Mouse (Mus musculus) neural tube, embryonic 15.5 days (tissue): ENCODE measurements at regions not wholly inside any gene's neighbourhood (a gene's known extent, or its start where the extent isn't known, plus 50 kb on each side); places are given as distances from the start of the nearest gene placed in this dataset.

Experiments used
- ATAC-seq: fragments of 200-750 bp; cut with Nextera tagmentation; 2 replicates; pipeline ENCODE4 v1.8.0; 2017; ENCODE audit warnings: mild to moderate bottlenecking, moderate TSS enrichment, moderate library complexity; ENCODE audit not compliant: low FRiP score
- H3K27ac ChIP-seq: fragments of 300-500 bp; sonication (generic); replicated peaks from 2 replicates; pipeline ENCODE4 v1.5.1; 2015; ENCODE audit warnings: mild to moderate bottlenecking, inconsistent platforms
- H3K27me3 ChIP-seq: fragments of 300-500 bp; sonication (generic); replicated peaks from 2 replicates; pipeline ENCODE4 v1.6.1; 2015; ENCODE audit warnings: inconsistent platforms
- H3K36me3 ChIP-seq: fragments of 300-500 bp; sonication (generic); 2 replicates; pipeline ENCODE4 v1.6.1; 2015; ENCODE audit warnings: inconsistent platforms
- H3K4me1 ChIP-seq: fragments of 300-500 bp; sonication (generic); 2 replicates; pipeline ENCODE4 v1.6.1; 2015; ENCODE audit warnings: inconsistent platforms
- H3K4me2 ChIP-seq: fragments of 300-500 bp; sonication (generic); 2 replicates; pipeline ENCODE4 v1.6.1; 2015; ENCODE audit warnings: inconsistent platforms, mild to moderate bottlenecking, moderate library complexity
- H3K4me3 ChIP-seq: fragments of 300-500 bp; sonication (generic); replicated peaks from 2 replicates; pipeline ENCODE4 v1.5.1; 2015; ENCODE audit warnings: mild to moderate bottlenecking, inconsistent platforms
- H3K9ac ChIP-seq: fragments of 300-500 bp; sonication (generic); replicated peaks from 2 replicates; pipeline ENCODE4 v1.6.1; 2015; ENCODE audit warnings: mild to moderate bottlenecking, inconsistent platforms
- H3K9me3 ChIP-seq: fragments of 300-500 bp; sonication (generic); replicated peaks from 2 replicates; pipeline ENCODE4 v1.6.1; 2016; ENCODE audit warnings: inconsistent platforms
- WGBS: fragments of 180-500 bp; shearing (Covaris S2); methylation state at CpG from one replicate; pipeline ENCODE4 v1.1.7; 2015; ENCODE audit warnings: mixed read lengths; 5-methylcytosine and 5-hydroxymethylcytosine counted together

DNA sequence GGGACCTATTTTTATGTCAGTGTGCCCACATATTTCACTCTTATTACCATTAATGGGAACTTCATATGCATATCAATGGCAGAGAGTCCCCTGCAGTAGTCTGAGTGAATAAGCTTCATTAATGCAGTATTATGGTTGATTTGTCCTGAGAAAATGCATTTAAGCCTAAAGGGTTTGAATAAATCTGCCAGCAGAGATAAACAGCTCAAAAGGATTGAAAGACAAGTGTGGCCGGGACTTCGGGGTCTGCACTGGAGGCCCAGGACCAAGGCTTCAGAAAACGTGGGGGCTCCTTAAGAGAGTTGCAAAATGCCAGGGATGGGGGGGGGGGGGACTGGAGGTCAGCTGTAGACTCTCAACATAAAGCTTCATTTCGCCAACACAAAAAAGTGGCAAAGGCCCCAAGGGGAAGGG lies 306.6 kb downstream of the Irs2 start:
- H3K36me3 ChIP-seq: no peaks in the 10 kb centered on the region
- ATAC-seq: no peak
- WGBS: 19% methylated on average over 4 of the region's 4 CpGs
- peaks cover 16% of the 10 kb centered on the region for H3K4me1 ChIP-seq
- H3K9me3 ChIP-seq: no peaks in the 10 kb centered on the region
- no peak overlapping the region for H3K4me3 ChIP-seq
- H3K27me3 ChIP-seq: no peaks in the 10 kb centered on the region
- H3K27ac ChIP-seq: no peak overlapping the region
- H3K4me2 ChIP-seq: no peak overlapping the region
- H3K9ac ChIP-seq: no peak overlapping the region

DNA sequence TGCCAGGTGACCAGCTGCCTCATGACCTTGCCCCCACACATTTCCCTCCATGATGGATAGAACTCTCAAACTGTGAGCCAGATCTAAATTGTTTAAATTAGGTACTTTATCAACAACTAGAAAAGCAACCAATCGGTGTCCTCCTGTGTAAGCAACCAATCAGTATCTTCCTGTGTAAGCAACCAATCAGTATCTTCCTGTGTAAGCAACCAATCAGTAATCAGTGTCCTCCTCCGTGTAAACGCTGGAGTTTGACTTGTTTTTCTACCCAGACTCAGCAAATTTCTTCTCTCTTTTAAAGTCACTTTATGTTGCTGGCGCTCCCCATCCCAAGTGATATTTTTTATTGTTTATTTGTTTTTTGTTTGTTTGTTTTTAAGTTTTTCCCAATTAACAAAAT lies 307.0 kb downstream of the Irs2 start:
- no peak for ATAC-seq
- Histone ChIP-seq H3K9ac (no peak overlapping the region), H3K9me3 (no peaks in the 10 kb centered on the region), H3K4me1 (peaks cover 15% of the 10 kb centered on the region), H3K27ac (no peak overlapping the region), H3K4me2 (no peak overlapping the region), H3K36me3 (no peaks in the 10 kb centered on the region), H3K4me3 (no peak overlapping the region), H3K27me3 (no peaks in the 10 kb centered on the region)
- 56% methylated on average over 4 of the region's 4 CpGs for WGBS

DNA sequence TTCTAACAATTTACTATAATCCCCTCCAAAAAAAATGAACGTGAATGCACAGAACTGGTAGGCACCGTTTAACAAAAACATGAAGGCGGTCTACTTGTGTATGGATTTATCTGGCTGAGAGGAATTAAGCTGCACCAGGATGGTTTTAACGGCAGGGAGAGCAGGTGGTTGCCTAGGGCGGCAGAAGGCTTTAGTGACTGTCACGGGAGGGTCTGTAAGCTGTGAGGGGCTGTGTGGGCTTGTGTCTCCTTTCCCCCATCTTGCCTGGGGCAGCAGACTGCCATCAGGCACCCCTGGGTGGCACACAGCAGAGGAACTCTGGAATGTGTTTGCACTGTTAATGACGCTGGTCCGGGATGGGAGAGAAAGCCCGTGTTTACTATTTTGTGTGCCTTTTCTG lies 308.6 kb downstream of the Irs2 start:
- H3K9ac ChIP-seq: no peak overlapping the region
- no peaks in the 10 kb centered on the region for H3K9me3 ChIP-seq
- H3K36me3 ChIP-seq: no peaks in the 10 kb centered on the region
- H3K4me1 ChIP-seq: peaks cover 9% of the 10 kb centered on the region
- no peak overlapping the region for H3K27ac ChIP-seq
- H3K27me3 ChIP-seq: no peaks in the 10 kb centered on the region
- WGBS: 33% methylated on average over 9 of the region's 9 CpGs
- no peak overlapping the region for H3K4me3 ChIP-seq
- no peak overlapping the region for H3K4me2 ChIP-seq
- ATAC-seq: no peak

DNA sequence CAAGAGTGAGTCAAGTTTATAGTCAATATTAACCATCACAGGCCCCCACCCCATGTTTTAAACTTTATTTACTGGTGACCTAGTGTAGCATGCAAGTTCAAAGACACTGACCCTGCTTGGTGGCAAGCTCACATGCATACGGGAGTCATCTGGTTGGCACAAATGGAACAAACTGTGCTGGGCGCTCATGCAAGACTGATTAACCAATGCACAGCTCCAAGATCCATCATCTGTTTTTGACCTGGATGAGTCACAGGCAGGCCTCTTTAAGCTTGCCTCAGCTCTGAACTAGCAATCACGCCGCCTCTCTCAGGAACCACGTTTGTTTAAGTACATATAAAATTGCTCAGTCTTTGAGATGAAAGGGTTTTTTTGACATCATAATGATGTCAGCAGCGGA lies 313.1 kb downstream of the Irs2 start:
- H3K27me3 ChIP-seq: no peaks in the 10 kb centered on the region; the same call in 1 of the 2 replicates
- no peaks in the 10 kb centered on the region for H3K36me3 ChIP-seq
- no peaks in the 10 kb centered on the region for H3K9me3 ChIP-seq
- no peak overlapping the region for H3K4me3 ChIP-seq
- no peak for ATAC-seq
- H3K27ac ChIP-seq: no peak overlapping the region
- no peak overlapping the region for H3K4me2 ChIP-seq
- H3K9ac ChIP-seq: no peak overlapping the region
- WGBS: 77% methylated on average over 6 of the region's 6 CpGs
- H3K4me1 ChIP-seq: no peaks in the 10 kb centered on the region

DNA sequence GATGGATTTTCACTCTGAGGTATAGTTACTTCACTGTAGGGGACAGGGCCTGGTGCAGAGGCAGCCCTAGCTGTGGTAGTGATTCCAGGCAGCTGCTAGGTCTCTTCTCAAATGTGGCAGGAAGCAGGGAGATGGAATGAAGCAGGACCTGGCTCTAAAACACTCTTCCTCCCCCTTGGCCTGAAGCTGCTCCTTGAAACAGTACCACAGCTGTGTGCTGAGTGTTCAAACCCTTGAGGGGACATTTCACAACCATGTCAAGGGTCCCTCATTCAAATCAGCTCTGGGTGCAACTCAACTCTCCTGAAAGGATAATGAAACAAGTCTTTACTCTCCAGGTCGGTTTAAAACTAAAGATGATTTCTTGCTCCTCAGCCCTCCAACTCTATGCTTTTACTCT lies 317.6 kb downstream of the Irs2 start:
- Histone ChIP-seq H3K9me3 (no peaks in the 10 kb centered on the region), H3K9ac (no peak overlapping the region), H3K4me2 (no peak overlapping the region), H3K36me3 (no peaks in the 10 kb centered on the region), H3K4me3 (no peak overlapping the region), H3K27me3 (no peaks in the 10 kb centered on the region; the same call in 1 of the 2 replicates), H3K4me1 (0 out of 2 replicates have a peak, but pooled peaks cover 2% of the 10 kb centered on the region), H3K27ac (no peak overlapping the region)
- ATAC-seq: no peak
- 82% methylated on average over 1 of the region's 1 CpGs for WGBS

DNA sequence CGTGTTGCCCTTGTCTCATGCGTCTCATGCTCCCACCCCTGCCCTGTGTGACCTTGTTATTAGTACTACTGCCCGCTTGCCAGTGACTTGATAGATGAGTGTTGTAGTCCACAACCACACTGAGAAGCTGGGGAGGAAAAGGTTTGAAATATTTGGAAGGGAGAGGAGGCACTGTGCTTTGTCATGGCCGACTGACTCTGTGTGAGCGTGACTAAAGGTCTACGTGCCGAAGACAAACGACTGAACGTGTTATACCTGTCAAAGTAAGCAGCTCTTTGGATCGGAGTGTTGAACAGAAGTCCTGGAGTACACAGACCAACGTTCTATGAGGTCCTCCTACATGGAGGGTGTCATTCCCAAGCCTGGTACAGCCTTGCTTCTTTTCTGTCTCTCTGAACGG lies 318.4 kb downstream of the Irs2 start:
- ATAC-seq: no peak
- no peak overlapping the region for H3K4me3 ChIP-seq
- H3K4me1 ChIP-seq: 0 out of 2 replicates have a peak, but pooled peaks cover 2% of the 10 kb centered on the region
- no peak overlapping the region for H3K9ac ChIP-seq
- H3K36me3 ChIP-seq: no peaks in the 10 kb centered on the region
- 74% methylated on average over 12 of the region's 12 CpGs for WGBS
- no peaks in the 10 kb centered on the region for H3K9me3 ChIP-seq
- H3K27ac ChIP-seq: no peak overlapping the region
- no peaks in the 10 kb centered on the region; the same call in 1 of the 2 replicates for H3K27me3 ChIP-seq
- H3K4me2 ChIP-seq: no peak overlapping the region

DNA sequence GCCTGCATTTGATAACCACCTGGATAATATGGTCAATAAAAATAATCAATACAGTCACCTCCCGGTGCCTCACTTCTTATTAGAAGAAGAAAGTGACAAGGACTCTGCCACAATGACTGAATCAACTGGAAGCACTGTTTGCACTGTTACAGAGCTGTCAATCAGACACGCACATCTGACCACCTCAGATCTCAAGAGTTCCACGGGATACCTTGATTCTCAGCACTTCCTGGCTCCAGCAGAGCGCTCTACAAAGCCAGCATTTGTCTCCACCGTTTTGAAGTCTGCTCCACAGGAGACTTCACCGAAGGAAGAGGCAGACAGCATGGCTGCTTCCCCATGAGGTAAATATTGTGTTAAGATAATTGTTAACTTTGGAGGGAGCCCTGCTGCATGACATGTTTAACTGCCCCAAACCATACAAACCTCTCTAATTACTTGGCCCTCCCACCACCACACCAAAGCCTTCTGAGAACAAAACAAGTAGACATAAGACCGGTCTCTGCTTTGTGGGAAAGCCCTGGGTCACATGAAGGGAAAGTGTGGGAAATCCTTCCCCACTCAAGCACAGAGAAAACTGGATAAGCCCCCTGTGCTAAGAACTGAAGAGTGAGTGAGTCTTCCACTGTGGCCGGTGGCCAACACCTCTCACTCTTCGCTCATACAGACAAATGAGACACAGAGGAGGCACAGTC lies 320.2 kb downstream of the Irs2 start:
- H3K9me3 ChIP-seq: no peaks in the 10 kb centered on the region
- no peaks in the 10 kb centered on the region for H3K36me3 ChIP-seq
- H3K27me3 ChIP-seq: no peaks in the 10 kb centered on the region; the same call in 1 of the 2 replicates
- 44% methylated on average over 9 of the region's 9 CpGs for WGBS
- no peak for ATAC-seq
- H3K4me1 ChIP-seq: 0 out of 2 replicates have a peak, but pooled peaks cover 2% of the 10 kb centered on the region
- H3K27ac ChIP-seq: no peak overlapping the region
- no peak overlapping the region for H3K4me2 ChIP-seq
- no peak overlapping the region for H3K4me3 ChIP-seq
- H3K9ac ChIP-seq: no peak overlapping the region
